Comparison of ENCODE assay signal across 12 mouse cellular contexts in the genomic region with DNA sequence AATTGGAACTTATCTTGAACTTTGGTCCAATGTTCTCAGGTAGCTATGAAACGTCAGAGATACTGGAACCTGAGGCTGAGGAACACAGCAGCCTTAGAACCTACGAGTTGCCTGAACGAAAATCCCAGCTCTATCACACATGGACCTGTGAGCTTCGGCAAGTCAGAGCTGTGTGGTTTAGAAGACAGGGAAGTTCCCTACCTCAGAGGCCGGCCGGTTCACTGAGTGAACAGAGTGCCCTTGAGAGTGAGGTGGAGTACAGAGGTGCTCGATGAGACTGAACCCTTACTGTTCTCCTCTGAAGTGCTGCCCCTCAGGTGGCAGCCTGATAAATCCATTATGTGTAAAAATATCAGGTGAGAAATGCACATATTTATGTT. TPM values are rescaled to one million over a fixed set of nuclear protein-coding genes. Genes with fewer than 3 reads are reported as not detected.
A peak's percentile ranks its signal among the peaks of the same experiment; 100 is the strongest.
DNase-seq lines count a peak whose midpoint lies in the region; ATAC-seq lines count a peak whose summit lies in the region.
"Had no signal": no experiment of that assay in that cellular context is flagged by ENCODE, and none has a peak within 500 bp of the region (broad histone marks: within the 10 kb centered on the region; RNA-seq: fewer than 3 reads in every experiment).

No protein-coding gene starts in this region.

- no peaks in the 10 kb centered on the region for H3K9me3 ChIP-seq in heart, embryonic 12.5 days (replicated peaks)
- H3K9me3 ChIP-seq in liver, embryonic 11.5 days (ENCODE audit: control insufficient read depth, low read length), result no peaks in the 10 kb centered on the region
- no peaks in the 10 kb centered on the region for H3K9me3 ChIP-seq in stomach, embryonic 15.5 days
- H3K9me3 ChIP-seq in forebrain, embryonic 15.5 days, result no peaks in the 10 kb centered on the region
- H3K9me3 ChIP-seq in hindbrain, embryonic 12.5 days (replicated peaks), result no peaks in the 10 kb centered on the region
- H3K9me3 ChIP-seq: embryonic facial prominence, embryonic 13.5 days had no signal

- H3K27me3 ChIP-seq in heart, embryonic 12.5 days (replicated peaks), result no peaks in the 10 kb centered on the region
- H3K27me3 ChIP-seq in liver, embryonic 11.5 days (replicated peaks; ENCODE audit: control insufficient read depth, insufficient read depth, low read length), result no peaks in the 10 kb centered on the region
- no peaks in the 10 kb centered on the region for H3K27me3 ChIP-seq in stomach, embryonic 15.5 days (replicated peaks)
- H3K27me3 ChIP-seq in forebrain, embryonic 15.5 days, result no peaks in the 10 kb centered on the region
- H3K27me3 ChIP-seq in hindbrain, embryonic 12.5 days, result no peaks in the 10 kb centered on the region
- H3K27me3 ChIP-seq: embryonic facial prominence, embryonic 13.5 days had no signal

- no peak for DNase-seq in heart, postnatal 25 days (ENCODE audit: low spot score)
- peak; percentile 23 for DNase-seq in spleen, adult 12 weeks (ENCODE audit: low spot score)
- DNase-seq in spleen, adult 18-20 months, result no peak
- no peak for DNase-seq in liver, embryonic 11.5 days (ENCODE audit: low spot score)
- DNase-seq: cerebellum, postnatal 10 days; kidney, adult 18-20 months had no signal

- H3K27ac ChIP-seq in heart, embryonic 12.5 days (ENCODE audit: poor library complexity, severe bottlenecking), result peak overlapping the region; percentile 10; the same call in 1 of the 2 replicates
- H3K27ac ChIP-seq in liver, embryonic 11.5 days (ENCODE audit: low read depth, low read length), result peak overlapping the region; percentile 51
- peak overlapping the region; percentile 59; the same call in 1 of the 2 replicates for H3K27ac ChIP-seq in stomach, embryonic 15.5 days
- H3K27ac ChIP-seq in forebrain, embryonic 15.5 days (replicated peaks), result no peak overlapping the region
- H3K27ac ChIP-seq in hindbrain, embryonic 12.5 days, result no peak overlapping the region
- H3K27ac ChIP-seq: embryonic facial prominence, embryonic 13.5 days had no signal

- no peak overlapping the region for H3K4me2 ChIP-seq in heart, embryonic 12.5 days
- H3K4me2 ChIP-seq in liver, embryonic 11.5 days, result peak overlapping the region; percentile 21
- peak overlapping the region; percentile 10; the same call in 1 of the 2 replicates for H3K4me2 ChIP-seq in stomach, embryonic 15.5 days
- no peak overlapping the region for H3K4me2 ChIP-seq in forebrain, embryonic 15.5 days (replicated peaks)
- H3K4me2 ChIP-seq in hindbrain, embryonic 12.5 days (replicated peaks), result no peak overlapping the region
- H3K4me2 ChIP-seq: embryonic facial prominence, embryonic 13.5 days; heart, embryonic 11.5 days had no signal

- peaks cover 50% of the 10 kb centered on the region for H3K36me3 ChIP-seq in heart, embryonic 12.5 days
- peaks cover 28% of the 10 kb centered on the region for H3K36me3 ChIP-seq in liver, embryonic 11.5 days (ENCODE audit: control insufficient read depth, insufficient read depth, low read length)
- H3K36me3 ChIP-seq in stomach, embryonic 15.5 days, result peaks cover 32% of the 10 kb centered on the region
- peaks cover 48% of the 10 kb centered on the region for H3K36me3 ChIP-seq in forebrain, embryonic 15.5 days
- peaks cover 58% of the 10 kb centered on the region for H3K36me3 ChIP-seq in hindbrain, embryonic 12.5 days

- H3K4me3 ChIP-seq in heart, embryonic 12.5 days, result no peak overlapping the region
- no peak overlapping the region for H3K4me3 ChIP-seq in liver, embryonic 11.5 days (ENCODE audit: low read depth, low read length)
- H3K4me3 ChIP-seq in stomach, embryonic 15.5 days (replicated peaks), result no peak overlapping the region; the same call in 1 of the 2 replicates
- no peak overlapping the region for H3K4me3 ChIP-seq in forebrain, embryonic 15.5 days
- H3K4me3 ChIP-seq in hindbrain, embryonic 12.5 days, result no peak overlapping the region
- H3K4me3 ChIP-seq: embryonic facial prominence, embryonic 13.5 days had no signal

- peaks cover 48% of the 10 kb centered on the region for H3K4me1 ChIP-seq in heart, embryonic 12.5 days (replicated peaks)
- peaks cover 34% of the 10 kb centered on the region for H3K4me1 ChIP-seq in liver, embryonic 11.5 days (replicated peaks; ENCODE audit: control insufficient read depth, insufficient read depth, low read length)
- peaks cover 20% of the 10 kb centered on the region for H3K4me1 ChIP-seq in stomach, embryonic 15.5 days
- H3K4me1 ChIP-seq in forebrain, embryonic 15.5 days, result peaks cover 36% of the 10 kb centered on the region
- peaks cover 21% of the 10 kb centered on the region for H3K4me1 ChIP-seq in hindbrain, embryonic 12.5 days

- 0 out of 2 replicates have a peak overlapping the region, but pooled peaks have one; percentile 1 for H3K9ac ChIP-seq in heart, embryonic 12.5 days
- no peak overlapping the region for H3K9ac ChIP-seq in liver, embryonic 11.5 days (ENCODE audit: low read depth, low read length)
- no peak overlapping the region for H3K9ac ChIP-seq in stomach, embryonic 15.5 days
- H3K9ac ChIP-seq in forebrain, embryonic 15.5 days (replicated peaks), result no peak overlapping the region
- H3K9ac ChIP-seq in hindbrain, embryonic 12.5 days, result no peak overlapping the region
- H3K9ac ChIP-seq: embryonic facial prominence, embryonic 13.5 days had no signal

- intact Hi-C loops in heart, postnatal 25 days (cut with DNase I), result loop anchor here (10.0 kb wide), 1 partner anchor 319 kb away; a partner anchor contains a TSS

- 70% methylated on average over 7 of the region's 7 CpGs for WGBS in heart, embryonic 12.5 days
- 66% methylated on average over 7 of the region's 7 CpGs for WGBS in liver, embryonic 11.5 days
- WGBS in stomach, embryonic 15.5 days, result 73% methylated on average over 7 of the region's 7 CpGs
- 92% methylated on average over 7 of the region's 7 CpGs for WGBS in forebrain, embryonic 15.5 days
- 92% methylated on average over 7 of the region's 7 CpGs for WGBS in hindbrain, embryonic 12.5 days

- ATAC-seq in heart, embryonic 12.5 days (ENCODE audit: insufficient number of reproducible peaks, low FRiP score), result no peak
- ATAC-seq in liver, embryonic 11.5 days (replicated peaks; ENCODE audit: low FRiP score), result no peak
- no peak for ATAC-seq in stomach, embryonic 15.5 days (ENCODE audit: insufficient read depth, low FRiP score, low read depth)
- no peak for ATAC-seq in forebrain, embryonic 15.5 days (replicated peaks)
- no peak for ATAC-seq in hindbrain, embryonic 12.5 days (ENCODE audit: low FRiP score)

RNA-seq across cellular contexts. Expression of a gene that starts 5.1 kb away (rescaled TPM):
- 73.4 and 75.6 TPM in 2 replicates for polyA plus RNA-seq in heart, embryonic 12.5 days (2016; fragmentation: Nextera tagmentation; extraction: Ambion mirVana)
- total RNA-seq in heart, postnatal 25 days (2021), result 100 to 1,000 TPM; 105 to 128 TPM
- 81.6 and 83.1 TPM in 2 replicates for polyA plus RNA-seq in liver, embryonic 11.5 days (2014; fragmentation: Nextera tagmentation; extraction: Ambion mirVana)
- 60.7 and 68.7 TPM in 2 replicates for polyA plus RNA-seq in stomach, embryonic 15.5 days (2015; fragmentation: Nextera tagmentation; extraction: Ambion mirVana)
- polyA plus RNA-seq in forebrain, embryonic 15.5 days (2015; fragmentation: Nextera tagmentation; extraction: Ambion mirVana), result 86.1 and 87.3 TPM in 2 replicates
- 78.7 and 82.7 TPM in 2 replicates for polyA plus RNA-seq in hindbrain, embryonic 12.5 days (2016; fragmentation: Nextera tagmentation; extraction: Ambion mirVana)

Comparison
In these comparisons a context has a peak if more than half of its experiments do, and no peak if none do; other contexts are left out.
1. H3K27ac ChIP-seq: peak in heart, embryonic 12.5 days (single experiment), liver, embryonic 11.5 days (single experiment) and stomach, embryonic 15.5 days (single experiment); none in forebrain, embryonic 15.5 days (single experiment) and hindbrain, embryonic 12.5 days (single experiment).
2. H3K4me2 ChIP-seq: peak in liver, embryonic 11.5 days (single experiment) and stomach, embryonic 15.5 days (single experiment); none in heart, embryonic 12.5 days (single experiment), forebrain, embryonic 15.5 days (single experiment) and hindbrain, embryonic 12.5 days (single experiment).